In the genomic region with DNA sequence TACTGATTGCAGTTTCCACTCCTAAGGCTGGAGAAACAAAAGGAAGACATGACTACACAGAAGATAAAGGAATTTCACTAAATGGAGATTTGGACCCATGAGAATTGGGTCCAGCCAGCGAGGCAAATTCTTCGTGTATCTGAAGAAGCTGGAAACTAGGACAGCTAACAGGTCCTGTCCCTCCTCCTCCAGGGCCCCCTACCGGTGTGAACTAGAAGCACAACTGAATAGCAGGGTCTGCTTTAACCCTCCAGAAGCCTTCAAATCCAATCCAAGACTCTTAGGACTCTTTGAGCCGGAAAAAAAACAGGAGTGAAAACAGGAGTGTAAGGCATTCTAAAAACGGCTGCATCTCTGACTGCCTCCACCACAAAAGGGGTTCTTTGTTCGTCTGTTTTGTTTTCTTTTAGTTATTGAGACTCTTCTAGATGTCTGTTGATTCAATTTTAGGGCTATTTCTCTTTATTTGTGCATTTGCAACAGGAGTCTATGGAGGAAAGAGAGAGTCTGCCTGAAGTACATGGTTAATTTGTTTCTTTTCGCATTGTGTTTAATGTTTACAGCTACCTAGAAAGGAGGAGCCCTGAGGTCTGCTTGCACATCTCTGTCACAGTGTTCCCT, we compare ENCODE assay signal across 8 mouse cellular contexts. TPM values are rescaled to one million over a fixed set of nuclear protein-coding genes. Genes with fewer than 3 reads are reported as not detected.
DNase-seq lines count a peak whose midpoint lies in the region; ATAC-seq lines count a peak whose summit lies in the region.

No protein-coding gene starts in this region.

- DNase-seq in CD4-positive, CD25-positive, alpha-beta regulatory T cell, adult 2 months (ENCODE audit: low read depth, low spot score): peak; percentile 40
- DNase-seq in kidney, postnatal 10 days: peak; percentile 12
- DNase-seq in kidney, postnatal 14 days: no peak
- peak; percentile 43 for DNase-seq in embryonic facial prominence, embryonic 11.5 days (ENCODE audit: low spot score)
- peak; percentile 45 for DNase-seq in mesoderm, embryonic 11.5 days (ENCODE audit: low read depth, low spot score)
- DNase-seq in natural killer cell, adult 2 months (ENCODE audit: low spot score in 2 of 2): no peak
- no peak for DNase-seq in spleen, adult 12 weeks (ENCODE audit: low spot score)

- 40% methylated on average over 7 of the region's 7 CpGs for WGBS in embryonic facial prominence, embryonic 11.5 days

- H3K4me3 ChIP-seq in embryonic facial prominence, embryonic 11.5 days (ENCODE audit: low read depth, low read length): no peak overlapping the region

- H3K27me3 ChIP-seq in embryonic facial prominence, embryonic 11.5 days (ENCODE audit: control insufficient read depth, insufficient read depth, low read length): no peaks in the 10 kb centered on the region

- H3K36me3 ChIP-seq in embryonic facial prominence, embryonic 11.5 days (replicated peaks; ENCODE audit: control insufficient read depth, insufficient read depth, low read depth, low read length): no peaks in the 10 kb centered on the region

- H3K27ac ChIP-seq in embryonic facial prominence, embryonic 11.5 days (replicated peaks; ENCODE audit: low read depth, low read length): no peak overlapping the region

- H3K4me1 ChIP-seq in embryonic facial prominence, embryonic 11.5 days (ENCODE audit: control insufficient read depth, insufficient read depth, low read length): no peaks in the 10 kb centered on the region

- no peaks in the 10 kb centered on the region for H3K9me3 ChIP-seq in embryonic facial prominence, embryonic 11.5 days (replicated peaks; ENCODE audit: control insufficient read depth, low read length)

- no peak for ATAC-seq in CD4-positive, CD25-positive, alpha-beta regulatory T cell, adult 4 months
- ATAC-seq in embryonic facial prominence, embryonic 11.5 days (replicated peaks; ENCODE audit: insufficient number of reproducible peaks, low FRiP score, low TSS enrichment, low read depth): no peak

- no peak overlapping the region for H3K9ac ChIP-seq in embryonic facial prominence, embryonic 11.5 days (replicated peaks; ENCODE audit: low read length)

- no peak overlapping the region for H3K4me2 ChIP-seq in embryonic facial prominence, embryonic 11.5 days (ENCODE audit: low read depth, low read length)

RNA-seq across cellular contexts. Expression of gene Il20ra, which starts 0.7 kb away (rescaled TPM):
- not detected for polyA plus RNA-seq in CD4-positive, CD25-positive, alpha-beta regulatory T cell, adult 4 months (2017; shearing (Covaris generic))
- polyA plus RNA-seq in embryonic facial prominence, embryonic 11.5 days (2014; fragmentation: Nextera tagmentation; extraction: Ambion mirVana): 0.10 TPM in 1 of 2 replicates, not detected in the other

Comparison
In these comparisons a context has a peak if more than half of its experiments do, and no peak if none do; other contexts are left out.
1. DNase-seq: peak in CD4-positive, CD25-positive, alpha-beta regulatory T cell, adult 2 months (single experiment), kidney, postnatal 10 days (single experiment), embryonic facial prominence, embryonic 11.5 days (single experiment) and mesoderm, embryonic 11.5 days (single experiment); none in kidney, postnatal 14 days (single experiment), natural killer cell, adult 2 months (0 of 2) and spleen, adult 12 weeks (single experiment).